Mouse (Mus musculus) testis, adult 2 months (tissue): ENCODE measurements at regions not wholly inside any gene's neighbourhood (a gene's known extent, or its start where the extent isn't known, plus 50 kb on each side); places are given as distances from the start of the nearest gene placed in this dataset.

Experiments
- H3K27ac ChIP-seq: fragments of 200-500 bp; 2 replicates; pipeline ENCODE4 v1.5.1; 2012; ENCODE audit warnings: low read depth, low read length; ENCODE audit not compliant: control insufficient read depth, insufficient read depth
- H3K27me3 ChIP-seq: fragments of 200-500 bp; 2 replicates; pipeline ENCODE4 v1.6.1; 2012; ENCODE audit warnings: mild to moderate bottlenecking, low read length, moderate library complexity; ENCODE audit not compliant: control insufficient read depth, insufficient read depth
- H3K36me3 ChIP-seq: fragments of 200-500 bp; 2 replicates; pipeline ENCODE4 v1.6.1; 2012; ENCODE audit warnings: mild to moderate bottlenecking, low read length; ENCODE audit not compliant: control insufficient read depth, insufficient read depth
- H3K4me1 ChIP-seq: fragments of 200-500 bp; 2 replicates; pipeline ENCODE4 v1.6.1; 2012; ENCODE audit warnings: low read length; ENCODE audit not compliant: control insufficient read depth, insufficient read depth
- H3K4me3 ChIP-seq: fragments of 200-500 bp; 2 replicates; pipeline ENCODE4 v1.5.1; 2012; ENCODE audit warnings: low read depth, mild to moderate bottlenecking, low read length, moderate library complexity, mixed read lengths; ENCODE audit not compliant: control insufficient read depth
- CTCF ChIP-seq: fragments of 200-500 bp; IDR thresholded peaks from 2 replicates; pipeline ENCODE4 v1.5.1; 2012; ENCODE audit warnings: low read depth, mild to moderate bottlenecking, inconsistent platforms, low read length, moderate library complexity; ENCODE audit not compliant: control insufficient read depth, insufficient read depth, insufficient replicate concordance
- POLR2A ChIP-seq: fragments of 200-500 bp; IDR thresholded peaks from 2 replicates; pipeline ENCODE4 v1.6.1; 2012; ENCODE audit warnings: low read depth, mild to moderate bottlenecking, inconsistent platforms, low read length, moderate library complexity; ENCODE audit not compliant: control insufficient read depth

- H3K4me1 ChIP-seq, result no peaks in the 10 kb centered on the region
- no peaks in the 10 kb centered on the region for H3K36me3 ChIP-seq
- no peak overlapping the region for H3K27ac ChIP-seq
- no peak overlapping the region for H3K4me3 ChIP-seq
- TF ChIP-seq POLR2A (no peak), CTCF (no peak)
- H3K27me3 ChIP-seq, result no peaks in the 10 kb centered on the region
Observed at GRCm38 (mm10) chr6:117497904-117498303, 329.6 kb downstream of the Cxcl12 start.

- Histone ChIP-seq H3K27me3 (no peaks in the 10 kb centered on the region), H3K4me3 (no peak overlapping the region), H3K36me3 (no peaks in the 10 kb centered on the region), H3K27ac (no peak overlapping the region), H3K4me1 (no peaks in the 10 kb centered on the region)
- TF ChIP-seq CTCF (no peak), POLR2A (no peak)
Observed at GRCm38 (mm10) chr6:117502346-117502745, 334.0 kb downstream of the Cxcl12 start.

- no peak overlapping the region for H3K4me3 ChIP-seq
- H3K4me1 ChIP-seq, result no peaks in the 10 kb centered on the region
- TF ChIP-seq POLR2A (no peak), CTCF (no peak)
- no peak overlapping the region for H3K27ac ChIP-seq
- no peaks in the 10 kb centered on the region for H3K36me3 ChIP-seq
- H3K27me3 ChIP-seq, result no peaks in the 10 kb centered on the region
Observed at GRCm38 (mm10) chr6:117504771-117505170, 336.2 kb upstream of the Zfp637 start.

GRCm38 (mm10) chr6:117505431-117505830 lies 335.5 kb upstream of the Zfp637 start:
- H3K36me3 ChIP-seq, result no peaks in the 10 kb centered on the region
- H3K4me1 ChIP-seq, result no peaks in the 10 kb centered on the region
- no peak overlapping the region for H3K4me3 ChIP-seq
- no peaks in the 10 kb centered on the region for H3K27me3 ChIP-seq
- H3K27ac ChIP-seq, result no peak overlapping the region
- TF ChIP-seq CTCF, result no peak
- no peak for TF ChIP-seq POLR2A

GRCm38 (mm10) chr6:117506619-117507018 lies 334.4 kb upstream of the Zfp637 start:
- H3K4me3 ChIP-seq, result no peak overlapping the region
- no peaks in the 10 kb centered on the region for H3K27me3 ChIP-seq
- no peak overlapping the region for H3K27ac ChIP-seq
- no peaks in the 10 kb centered on the region for H3K36me3 ChIP-seq
- TF ChIP-seq CTCF (no peak), POLR2A (no peak)
- H3K4me1 ChIP-seq, result no peaks in the 10 kb centered on the region

- Histone ChIP-seq H3K36me3 (no peaks in the 10 kb centered on the region), H3K27me3 (no peaks in the 10 kb centered on the region), H3K4me1 (no peaks in the 10 kb centered on the region), H3K4me3 (no peak overlapping the region), H3K27ac (no peak overlapping the region)
- TF ChIP-seq CTCF (no peak), POLR2A (no peak)
Observed at GRCm38 (mm10) chr6:117508860-117509259, 332.1 kb upstream of the Zfp637 start.

GRCm38 (mm10) chr6:117510026-117510425 lies 331.0 kb upstream of the Zfp637 start:
- no peak for TF ChIP-seq CTCF
- no peak for TF ChIP-seq POLR2A
- H3K27ac ChIP-seq, result no peak overlapping the region
- H3K4me1 ChIP-seq, result no peaks in the 10 kb centered on the region
- no peaks in the 10 kb centered on the region for H3K27me3 ChIP-seq
- no peak overlapping the region for H3K4me3 ChIP-seq
- H3K36me3 ChIP-seq, result no peaks in the 10 kb centered on the region

- no peak overlapping the region for H3K4me3 ChIP-seq
- H3K36me3 ChIP-seq, result no peaks in the 10 kb centered on the region
- no peaks in the 10 kb centered on the region for H3K27me3 ChIP-seq
- TF ChIP-seq POLR2A, result no peak
- TF ChIP-seq CTCF, result no peak
- H3K4me1 ChIP-seq, result peaks cover 2% of the 10 kb centered on the region; the same call in 1 of the 2 replicates
- no peak overlapping the region for H3K27ac ChIP-seq
Observed at GRCm38 (mm10) chr6:117514831-117515230, 326.1 kb upstream of the Zfp637 start.
